Mouse (Mus musculus) liver, postnatal 0 days (tissue): ENCODE data around the gene Dnajb9.

Source experiments
- CTCF ChIP-seq: sonication (generic); IDR thresholded peaks from 2 replicates; pipeline ENCODE4 v1.5.1; 2016; ENCODE audit warnings: antibody characterized with exemption, low read depth
- EP300 ChIP-seq: IDR thresholded peaks from 2 replicates; pipeline ENCODE4 v1.6.1; 2016; ENCODE audit warnings: antibody characterized with exemption, low read depth, mild to moderate bottlenecking

GRCm38 (mm10) chr12:44211555-44211954 lies 1.4 kb upstream of the Dnajb9 start:
- TF ChIP-seq CTCF (no peak), EP300 (no peak)
